Mouse (Mus musculus): Measurements from ENCODE around the gene Unc13b. TPM values are rescaled to one million over a fixed set of nuclear protein-coding genes. Genes with fewer than 3 reads are reported as not detected.

The Unc13b gene
- polyA plus RNA-seq, 1 experiment from 2014 or later = 3.0 TPM

GRCm38 (mm10) chr4:43029749-43030148 lies 29.0 kb upstream of the Unc13b start:
- H3K4me3 ChIP-seq (ENCODE audit: low read depth, low read length) = no peak overlapping the region
- peaks cover 5% of the 10 kb centered on the region; the same call in 1 of the 2 replicates for H3K4me1 ChIP-seq (ENCODE audit: insufficient read depth, low read depth, low read length)
- WGBS = 90% methylated on average over 9 of the region's 9 CpGs
- ATAC-seq (no peak), DNase-seq (ENCODE audit: low spot score) (no peak)
- no peak overlapping the region for H3K27ac ChIP-seq (ENCODE audit: low read length)
- no peak overlapping the region for H3K9ac ChIP-seq (replicated peaks; ENCODE audit: low read depth)
- TF ChIP-seq EP300 (IDR thresholded peaks at IDR 0.05) (no peak), CTCF (IDR thresholded peaks at IDR 0.05) (no peak)
- no peak overlapping the region for H3K4me2 ChIP-seq (replicated peaks; ENCODE audit: low read depth, low read length)
- no peaks in the 10 kb centered on the region for H3K27me3 ChIP-seq (replicated peaks; ENCODE audit: insufficient read depth, low read length)
- peaks cover 30% of the 10 kb centered on the region for H3K36me3 ChIP-seq (ENCODE audit: insufficient read depth, low read length)
- no peaks in the 10 kb centered on the region for H3K9me3 ChIP-seq (ENCODE audit: low read length)

- Histone ChIP-seq H3K9ac (replicated peaks; ENCODE audit: low read depth) (peak overlapping the region; percentile 91), H3K9me3 (ENCODE audit: low read length) (no peaks in the 10 kb centered on the region), H3K4me1 (ENCODE audit: insufficient read depth, low read depth, low read length) (no peaks in the 10 kb centered on the region), H3K4me3 (ENCODE audit: low read depth, low read length) (peak overlapping the region; percentile 58), H3K4me2 (replicated peaks; ENCODE audit: low read depth, low read length) (peak overlapping the region; percentile 82), H3K27me3 (replicated peaks; ENCODE audit: insufficient read depth, low read length) (no peaks in the 10 kb centered on the region), H3K36me3 (ENCODE audit: insufficient read depth, low read length) (peaks cover 33% of the 10 kb centered on the region), H3K27ac (ENCODE audit: low read length) (peak overlapping the region; percentile 87)
- 56% methylated on average over 9 of the region's 9 CpGs for WGBS
- ATAC-seq (no peak), DNase-seq (ENCODE audit: low spot score) (no peak)
- TF ChIP-seq CTCF (IDR thresholded peaks at IDR 0.05) = no peak
- TF ChIP-seq EP300 (IDR thresholded peaks at IDR 0.05) = no peak
Measured at GRCm38 (mm10) chr4:43030352-43030751, 28.4 kb upstream of the Unc13b start.

- Histone ChIP-seq H3K4me3 (ENCODE audit: low read depth, low read length) (peak overlapping the region; percentile 58), H3K4me1 (ENCODE audit: insufficient read depth, low read depth, low read length) (no peaks in the 10 kb centered on the region), H3K4me2 (replicated peaks; ENCODE audit: low read depth, low read length) (peak overlapping the region; percentile 82), H3K27me3 (replicated peaks; ENCODE audit: insufficient read depth, low read length) (no peaks in the 10 kb centered on the region), H3K27ac (ENCODE audit: low read length) (peak overlapping the region; percentile 87), H3K36me3 (ENCODE audit: insufficient read depth, low read length) (peaks cover 33% of the 10 kb centered on the region), H3K9me3 (ENCODE audit: low read length) (no peaks in the 10 kb centered on the region), H3K9ac (replicated peaks; ENCODE audit: low read depth) (peak overlapping the region; percentile 91)
- DNase-seq (ENCODE audit: low spot score) (peak; percentile 51), ATAC-seq (peak; percentile 57)
- WGBS = 2% methylated on average over 28 of the region's 28 CpGs
- TF ChIP-seq CTCF (IDR thresholded peaks at IDR 0.05) (no peak), EP300 (IDR thresholded peaks at IDR 0.05) (no peak)
Measured at GRCm38 (mm10) chr4:43030780-43031230, 27.9 kb upstream of the Unc13b start.

GRCm38 (mm10) chr4:43031237-43031995 lies 27.3 kb upstream of the Unc13b start, which contains the start of gene Stoml2:
Gene Stoml2 (minus strand): TSS chr4:43031710.
- peak; percentile 99 for DNase-seq (ENCODE audit: low spot score)

GRCm38 (mm10) chr4:43032501-43032900 lies 26.3 kb upstream of the Unc13b start:
- ATAC-seq = no peak
- no peaks in the 10 kb centered on the region for H3K4me1 ChIP-seq (ENCODE audit: insufficient read depth, low read depth, low read length)
- H3K4me3 ChIP-seq (ENCODE audit: low read depth, low read length) = no peak overlapping the region
- H3K4me2 ChIP-seq (replicated peaks; ENCODE audit: low read depth, low read length) = no peak overlapping the region
- no peak overlapping the region for H3K27ac ChIP-seq (ENCODE audit: low read length)
- no peak for TF ChIP-seq CTCF (IDR thresholded peaks at IDR 0.05)
- no peak for TF ChIP-seq EP300 (IDR thresholded peaks at IDR 0.05)
- 100% methylated on average over 1 of the region's 1 CpGs for WGBS
- no peak overlapping the region for H3K9ac ChIP-seq (replicated peaks; ENCODE audit: low read depth)
- no peaks in the 10 kb centered on the region for H3K9me3 ChIP-seq (ENCODE audit: low read length)
- H3K36me3 ChIP-seq (ENCODE audit: insufficient read depth, low read length) = peaks cover 26% of the 10 kb centered on the region
- no peaks in the 10 kb centered on the region for H3K27me3 ChIP-seq (replicated peaks; ENCODE audit: insufficient read depth, low read length)
- DNase-seq (ENCODE audit: low spot score) = no peak

More at GRCm38 (mm10) chr4:43031237-43031995, 27.3 kb upstream of the Unc13b start, which contains the start of gene Stoml2:
- Histone ChIP-seq H3K9ac (replicated peaks; ENCODE audit: low read depth) (peak within 1 kb of the TSS; percentile 91), H3K4me3 (ENCODE audit: low read depth, low read length) (peak within 1 kb of the TSS; percentile 58), H3K4me1 (ENCODE audit: insufficient read depth, low read depth, low read length) (no peaks in the 10 kb centered on the region), H3K27ac (ENCODE audit: low read length) (peak within 1 kb of the TSS; percentile 87), H3K27me3 (replicated peaks; ENCODE audit: insufficient read depth, low read length) (no peaks in the 10 kb centered on the region), H3K36me3 (ENCODE audit: insufficient read depth, low read length) (peaks cover 33% of the 10 kb centered on the region), H3K4me2 (replicated peaks; ENCODE audit: low read depth, low read length) (peak within 1 kb of the TSS; percentile 82), H3K9me3 (ENCODE audit: low read length) (no peaks in the 10 kb centered on the region)
- TF ChIP-seq CTCF (IDR thresholded peaks at IDR 0.05) (peak; percentile 65), EP300 (IDR thresholded peaks at IDR 0.05) (no peak)
- ATAC-seq = peak; percentile 98
- WGBS = 2% methylated on average over 38 of the region's 38 CpGs

- DNase-seq (ENCODE audit: low spot score) (no peak), ATAC-seq (no peak)
- no peak overlapping the region for H3K4me2 ChIP-seq (replicated peaks; ENCODE audit: low read depth, low read length)
- H3K9me3 ChIP-seq (ENCODE audit: low read length) = no peaks in the 10 kb centered on the region
- no peak overlapping the region for H3K9ac ChIP-seq (replicated peaks; ENCODE audit: low read depth)
- H3K4me3 ChIP-seq (ENCODE audit: low read depth, low read length) = no peak overlapping the region
- WGBS = 78% methylated on average over 14 of the region's 14 CpGs
- TF ChIP-seq CTCF (IDR thresholded peaks at IDR 0.05) (no peak), EP300 (IDR thresholded peaks at IDR 0.05) (no peak)
- peaks cover 19% of the 10 kb centered on the region for H3K36me3 ChIP-seq (ENCODE audit: insufficient read depth, low read length)
- no peaks in the 10 kb centered on the region for H3K4me1 ChIP-seq (ENCODE audit: insufficient read depth, low read depth, low read length)
- no peak overlapping the region for H3K27ac ChIP-seq (ENCODE audit: low read length)
- H3K27me3 ChIP-seq (replicated peaks; ENCODE audit: insufficient read depth, low read length) = no peaks in the 10 kb centered on the region
Measured at GRCm38 (mm10) chr4:43033481-43033880, 25.3 kb upstream of the Unc13b start.

Measured in lung, postnatal 0 days (tissue).